Comparison of ENCODE assay signal across 8 mouse cellular contexts in genomic region chr5:105517992-105518625, GRCm38 (mm10). TPM values are rescaled to one million over a fixed set of nuclear protein-coding genes. Genes with fewer than 3 reads are reported as not detected.
A peak's percentile ranks its signal among the peaks of the same experiment; 100 is the strongest.
DNase-seq lines count a peak whose midpoint lies in the region; ATAC-seq and TF ChIP-seq lines count a peak whose summit lies in the region.

No protein-coding gene starts in this region.

- H3K4me1 ChIP-seq in spleen, adult 2 months (ENCODE audit: control insufficient read depth, insufficient read depth, insufficient read length): peaks cover 4% of the 10 kb centered on the region
- peaks cover 12% of the 10 kb centered on the region for H3K4me1 ChIP-seq in forebrain, embryonic 14.5 days (ENCODE audit: control insufficient read depth, insufficient read depth, low read length)
- peaks cover 10% of the 10 kb centered on the region for H3K4me1 ChIP-seq in limb, embryonic 11.5 days (ENCODE audit: control insufficient read depth, insufficient read depth, low read length)
- peaks cover 14% of the 10 kb centered on the region; the same call in 1 of the 2 replicates for H3K4me1 ChIP-seq in stomach, embryonic 14.5 days (ENCODE audit: control insufficient read depth, insufficient read depth, low read length)

- TF ChIP-seq CTCF in spleen, adult 2 months (IDR thresholded peaks at IDR 0.05; ENCODE audit: extremely low read depth, insufficient read depth, insufficient read length, insufficient replicate concordance): no peak

- no peaks in the 10 kb centered on the region for H3K9me3 ChIP-seq in forebrain, embryonic 14.5 days (replicated peaks; ENCODE audit: control insufficient read depth, low read length)
- H3K9me3 ChIP-seq in limb, embryonic 11.5 days (ENCODE audit: control insufficient read depth, low read length): no peaks in the 10 kb centered on the region
- no peaks in the 10 kb centered on the region for H3K9me3 ChIP-seq in stomach, embryonic 14.5 days (ENCODE audit: control insufficient read depth, low read depth, low read length)

- 4% methylated on average over 7 of the region's 7 CpGs for WGBS in spleen, adult 2 months
- WGBS in forebrain, embryonic 14.5 days: 15% methylated on average over 7 of the region's 7 CpGs
- WGBS in limb, embryonic 11.5 days: 25% methylated on average over 7 of the region's 7 CpGs
- WGBS in stomach, embryonic 14.5 days: 4% methylated on average over 7 of the region's 7 CpGs

- ATAC-seq in forebrain, embryonic 14.5 days: no peak
- ATAC-seq in limb, embryonic 11.5 days (ENCODE audit: insufficient number of reproducible peaks, low FRiP score, low TSS enrichment, low read depth): no peak
- ATAC-seq in stomach, embryonic 14.5 days (ENCODE audit: insufficient number of reproducible peaks, insufficient read depth, low FRiP score, low read depth): no peak

- peak overlapping the region; percentile 76; the same call in 1 of the 2 replicates for H3K4me3 ChIP-seq in spleen, adult 2 months (ENCODE audit: extremely low read depth, insufficient read depth, insufficient read length)
- H3K4me3 ChIP-seq in forebrain, embryonic 14.5 days (ENCODE audit: low read depth, low read length): peak overlapping the region; percentile 73
- H3K4me3 ChIP-seq in limb, embryonic 11.5 days (ENCODE audit: low read depth, low read length): no peak overlapping the region
- H3K4me3 ChIP-seq in stomach, embryonic 14.5 days (ENCODE audit: low read depth, low read length): peak overlapping the region; percentile 72

- no peak for TF ChIP-seq POLR2A in spleen, adult 2 months (IDR thresholded peaks at IDR 0.05; ENCODE audit: low read depth, low read length)

- no peak for DNase-seq in spleen, adult 2 months (ENCODE audit: low read depth in 1 of 2, low spot score in 2 of 2)
- DNase-seq in spleen, postnatal 36 days (ENCODE audit: low spot score in 2 of 2): no peak
- DNase-seq in forebrain, embryonic 14.5 days (ENCODE audit: low spot score): peak; percentile 24
- no peak for DNase-seq in limb, embryonic 11.5 days (ENCODE audit: low spot score)
- no peak for DNase-seq in gastrocnemius, postnatal 4 days (ENCODE audit: low spot score in 2 of 2)
- DNase-seq in cerebellum, postnatal 4 days (ENCODE audit: low spot score in 2 of 2): no peak
- DNase-seq in urinary bladder, adult 18-20 months (ENCODE audit: low spot score in 2 of 2): no peak

- peak overlapping the region; percentile 85 for H3K4me2 ChIP-seq in forebrain, embryonic 14.5 days (ENCODE audit: low read length)
- peak overlapping the region; percentile 93 for H3K4me2 ChIP-seq in limb, embryonic 11.5 days (ENCODE audit: low read depth, severe bottlenecking)
- peak overlapping the region; percentile 94 for H3K4me2 ChIP-seq in stomach, embryonic 14.5 days (replicated peaks; ENCODE audit: low read depth, low read length)

- H3K9ac ChIP-seq in forebrain, embryonic 14.5 days (ENCODE audit: low read length): peak overlapping the region; percentile 84
- no peak overlapping the region for H3K9ac ChIP-seq in limb, embryonic 11.5 days (ENCODE audit: low read length)
- no peak overlapping the region for H3K9ac ChIP-seq in stomach, embryonic 14.5 days (replicated peaks; ENCODE audit: low read depth, low read length)

- no peaks in the 10 kb centered on the region for H3K27me3 ChIP-seq in spleen, adult 2 months (ENCODE audit: control insufficient read depth, insufficient read depth, low read length)
- H3K27me3 ChIP-seq in forebrain, embryonic 14.5 days (replicated peaks; ENCODE audit: control insufficient read depth, insufficient read depth, low read length): no peaks in the 10 kb centered on the region
- H3K27me3 ChIP-seq in limb, embryonic 11.5 days (ENCODE audit: control insufficient read depth, insufficient read depth, low read length): no peaks in the 10 kb centered on the region
- no peaks in the 10 kb centered on the region for H3K27me3 ChIP-seq in stomach, embryonic 14.5 days (ENCODE audit: control insufficient read depth, insufficient read depth, low read length)

- H3K36me3 ChIP-seq in spleen, adult 2 months (ENCODE audit: control insufficient read depth, insufficient read depth, low read length): peaks cover 2% of the 10 kb centered on the region; the same call in 1 of the 2 replicates
- H3K36me3 ChIP-seq in forebrain, embryonic 14.5 days (ENCODE audit: control insufficient read depth, insufficient read depth, low read length): no peaks in the 10 kb centered on the region
- no peaks in the 10 kb centered on the region for H3K36me3 ChIP-seq in limb, embryonic 11.5 days (ENCODE audit: control insufficient read depth, insufficient read depth, low read length)
- H3K36me3 ChIP-seq in stomach, embryonic 14.5 days (ENCODE audit: control insufficient read depth, insufficient read depth, low read length): no peaks in the 10 kb centered on the region

- peak overlapping the region; percentile 99 for H3K27ac ChIP-seq in spleen, adult 2 months (ENCODE audit: insufficient read depth, low read length)
- H3K27ac ChIP-seq in forebrain, embryonic 14.5 days (ENCODE audit: low read depth, low read length): no peak overlapping the region; the same call in 1 of the 2 replicates
- no peak overlapping the region for H3K27ac ChIP-seq in limb, embryonic 11.5 days (replicated peaks; ENCODE audit: low read depth, low read length)
- no peak overlapping the region; the same call in 1 of the 2 replicates for H3K27ac ChIP-seq in stomach, embryonic 14.5 days (ENCODE audit: low read length)

RNA-seq across cellular contexts. Expression of gene Lrrc8c, which starts 1.1 kb away (rescaled TPM):
- polyA plus RNA-seq in spleen, adult 2 months (2012; rRNA removed): 33.9 and 41.0 TPM in 2 replicates
- polyA plus RNA-seq in forebrain, embryonic 14.5 days (2014; fragmentation: Nextera tagmentation; extraction: Ambion mirVana): 8.6 and 10.2 TPM in 2 replicates
- polyA plus RNA-seq in limb, embryonic 11.5 days (2014; fragmentation: Nextera tagmentation; extraction: Ambion mirVana): 14.9 TPM in 2 replicates
- 21.4 and 23.8 TPM in 2 replicates for polyA plus RNA-seq in stomach, embryonic 14.5 days (2014; fragmentation: Nextera tagmentation; extraction: Ambion mirVana)
- total RNA-seq in gastrocnemius, postnatal 4 days (2021): 10 to 100 TPM; 20.8 to 21.4 TPM
